Mouse (Mus musculus): Measurements from ENCODE around the gene Olfr809. TPM values are rescaled to one million over a fixed set of nuclear protein-coding genes. Genes with fewer than 3 reads are reported as not detected.

The Olfr809 gene
- polyA plus RNA-seq, 1 experiment from 2014 or later: not detected

GRCm38 (mm10) chr10:129794817-129795216 is 20.4 kb downstream of the Olfr809 start, which contains the start of gene Olfr810:
Gene Olfr810 (minus strand): TSS chr10:129794917.
- ATAC-seq (ENCODE audit: low FRiP score, low TSS enrichment) (no peak), DNase-seq (ENCODE audit: low spot score) (no peak)
- Histone ChIP-seq H3K4me1 (replicated peaks; ENCODE audit: control insufficient read depth, insufficient read depth) (no peaks in the 10 kb centered on the region), H3K4me3 (ENCODE audit: low read depth, low read length) (no peak within 1 kb of the TSS), H3K9me3 (ENCODE audit: control insufficient read depth, low read length) (no peaks in the 10 kb centered on the region), H3K9ac (ENCODE audit: low read length) (no peak within 1 kb of the TSS), H3K4me2 (replicated peaks; ENCODE audit: low read depth) (no peak within 1 kb of the TSS), H3K27ac (replicated peaks) (no peak within 1 kb of the TSS), H3K27me3 (ENCODE audit: control insufficient read depth, insufficient read depth, low read length) (no peaks in the 10 kb centered on the region), H3K36me3 (ENCODE audit: control insufficient read depth, insufficient read depth, low read length) (no peaks in the 10 kb centered on the region)
- TF ChIP-seq EP300 (optimal IDR thresholded peaks at IDR 0.05) (no peak), CTCF (IDR thresholded peaks at IDR 0.05; ENCODE audit: low read depth) (no peak)

GRCm38 (mm10) chr10:129804296-129804695 is 29.9 kb downstream of the Olfr809 start, which contains the start of gene Olfr811:
Gene Olfr811 (minus strand): TSS chr10:129804396.
- Histone ChIP-seq H3K36me3 (ENCODE audit: control insufficient read depth, insufficient read depth, low read length) (no peaks in the 10 kb centered on the region), H3K27me3 (ENCODE audit: control insufficient read depth, insufficient read depth, low read length) (no peaks in the 10 kb centered on the region), H3K27ac (replicated peaks) (no peak within 1 kb of the TSS), H3K4me2 (replicated peaks; ENCODE audit: low read depth) (no peak within 1 kb of the TSS), H3K4me3 (ENCODE audit: low read depth, low read length) (no peak within 1 kb of the TSS), H3K4me1 (replicated peaks; ENCODE audit: control insufficient read depth, insufficient read depth) (no peaks in the 10 kb centered on the region), H3K9ac (ENCODE audit: low read length) (no peak within 1 kb of the TSS), H3K9me3 (ENCODE audit: control insufficient read depth, low read length) (no peaks in the 10 kb centered on the region)
- ATAC-seq (ENCODE audit: low FRiP score, low TSS enrichment) (no peak), DNase-seq (ENCODE audit: low spot score) (no peak)
- WGBS: 82% methylated on average over 4 of the region's 4 CpGs
- no peak for TF ChIP-seq EP300 (optimal IDR thresholded peaks at IDR 0.05)
- no peak for TF ChIP-seq CTCF (IDR thresholded peaks at IDR 0.05; ENCODE audit: low read depth)

Small RNA genes within 50 kb of the gene (microRNA-seq; reads per million reads assigned to microRNA genes)
- gene Gm24485: not detected

Other genes starting within 250 kb of the Olfr809 start
- not detected in 2 replicates for gene Olfr792, start 235.5 kb upstream of the Olfr809 start, polyA plus RNA-seq (2015; fragmentation: Nextera tagmentation; extraction: Ambion mirVana)
- not detected in 2 replicates for gene Olfr794, start 207.0 kb upstream of the Olfr809 start, polyA plus RNA-seq (2015; fragmentation: Nextera tagmentation; extraction: Ambion mirVana)
- gene Olfr796, start 162.1 kb upstream of the Olfr809 start, polyA plus RNA-seq (2015; fragmentation: Nextera tagmentation; extraction: Ambion mirVana): not detected in 2 replicates
- gene Olfr798, start 146.7 kb upstream of the Olfr809 start, polyA plus RNA-seq (2015; fragmentation: Nextera tagmentation; extraction: Ambion mirVana): not detected in 2 replicates
- gene Olfr799, start 137.2 kb upstream of the Olfr809 start, polyA plus RNA-seq (2015; fragmentation: Nextera tagmentation; extraction: Ambion mirVana): not detected in 2 replicates
- gene Olfr800, start 116.9 kb upstream of the Olfr809 start, polyA plus RNA-seq (2015; fragmentation: Nextera tagmentation; extraction: Ambion mirVana): not detected in 2 replicates
- 0.02 TPM in 1 of 2 replicates, not detected in the other for gene Olfr801, start 100.8 kb upstream of the Olfr809 start, polyA plus RNA-seq (2015; fragmentation: Nextera tagmentation; extraction: Ambion mirVana)
- gene Olfr802, start 86.5 kb upstream of the Olfr809 start, polyA plus RNA-seq (2015; fragmentation: Nextera tagmentation; extraction: Ambion mirVana): 0.06 TPM in 1 of 2 replicates, not detected in the other
- not detected in 2 replicates for gene Olfr803, start 80.4 kb upstream of the Olfr809 start, polyA plus RNA-seq (2015; fragmentation: Nextera tagmentation; extraction: Ambion mirVana)
- not detected in 2 replicates for gene Olfr804, start 71.4 kb upstream of the Olfr809 start, polyA plus RNA-seq (2015; fragmentation: Nextera tagmentation; extraction: Ambion mirVana)
- gene Olfr805, start 45.3 kb upstream of the Olfr809 start, polyA plus RNA-seq (2015; fragmentation: Nextera tagmentation; extraction: Ambion mirVana): not detected in 2 replicates
- gene Olfr806, start 32.7 kb upstream of the Olfr809 start, polyA plus RNA-seq (2015; fragmentation: Nextera tagmentation; extraction: Ambion mirVana): not detected in 2 replicates
- gene Olfr807, start 16.8 kb upstream of the Olfr809 start, polyA plus RNA-seq (2015; fragmentation: Nextera tagmentation; extraction: Ambion mirVana): not detected in 2 replicates
- gene Olfr808, start 9.2 kb upstream of the Olfr809 start, polyA plus RNA-seq (2015; fragmentation: Nextera tagmentation; extraction: Ambion mirVana): 0.07 TPM in 1 of 2 replicates, not detected in the other
- not detected in 2 replicates for gene Olfr810, start 20.3 kb downstream of the Olfr809 start, polyA plus RNA-seq (2015; fragmentation: Nextera tagmentation; extraction: Ambion mirVana)
- not detected in 2 replicates for gene Olfr811, start 29.8 kb downstream of the Olfr809 start, polyA plus RNA-seq (2015; fragmentation: Nextera tagmentation; extraction: Ambion mirVana)
- gene Olfr812, start 71.5 kb downstream of the Olfr809 start, polyA plus RNA-seq (2015; fragmentation: Nextera tagmentation; extraction: Ambion mirVana): not detected in 2 replicates
- not detected in 2 replicates for gene Olfr813, start 80.7 kb downstream of the Olfr809 start, polyA plus RNA-seq (2015; fragmentation: Nextera tagmentation; extraction: Ambion mirVana)
- not detected in 2 replicates for gene Olfr814, start 105.2 kb downstream of the Olfr809 start, polyA plus RNA-seq (2015; fragmentation: Nextera tagmentation; extraction: Ambion mirVana)
- 0.11 TPM in 1 of 2 replicates, not detected in the other for gene Olfr815, start 131.2 kb downstream of the Olfr809 start, polyA plus RNA-seq (2015; fragmentation: Nextera tagmentation; extraction: Ambion mirVana)
- gene Olfr816, start 141.0 kb downstream of the Olfr809 start, polyA plus RNA-seq (2015; fragmentation: Nextera tagmentation; extraction: Ambion mirVana): not detected in 2 replicates
- gene Olfr818, start 174.5 kb downstream of the Olfr809 start, polyA plus RNA-seq (2015; fragmentation: Nextera tagmentation; extraction: Ambion mirVana): not detected in 2 replicates
- gene Olfr819, start 192.6 kb downstream of the Olfr809 start, polyA plus RNA-seq (2015; fragmentation: Nextera tagmentation; extraction: Ambion mirVana): not detected in 2 replicates
- gene Olfr247, start 201.5 kb downstream of the Olfr809 start, polyA plus RNA-seq (2015; fragmentation: Nextera tagmentation; extraction: Ambion mirVana): not detected in 2 replicates
- gene Gm10310, start 210.4 kb downstream of the Olfr809 start, polyA plus RNA-seq (2015; fragmentation: Nextera tagmentation; extraction: Ambion mirVana): 0.02 TPM in 1 of 2 replicates, not detected in the other
- gene Olfr820, start 238.0 kb downstream of the Olfr809 start, polyA plus RNA-seq (2015; fragmentation: Nextera tagmentation; extraction: Ambion mirVana): not detected in 2 replicates